Mouse (Mus musculus): ENCODE data around the gene Armh1. TPM values are rescaled to one million over a fixed set of nuclear protein-coding genes. Genes with fewer than 3 reads are reported as not detected.
"Not testable (repeated sequence)": the region's sequence is repeated elsewhere in the genome, so short reads cannot be mapped to it uniquely, and the experiment has no call there.

Armh1 gene
- polyA plus RNA-seq, 1 experiment from 2014 or later: 1.5 TPM

GRCm38 (mm10) chr4:117262101-117262913 lies 10.4 kb upstream of the Armh1 start:
- 0 out of 2 replicates have a peak, but pooled peaks cover 2% of the 10 kb centered on the region for H3K27me3 ChIP-seq
- H3K4me3 ChIP-seq: no peak overlapping the region
- WGBS: 68% methylated on average over 13 of the region's 13 CpGs
- H3K9ac ChIP-seq: no peak overlapping the region
- H3K9me3 ChIP-seq: no peaks in the 10 kb centered on the region
- no peak overlapping the region for H3K27ac ChIP-seq (replicated peaks)
- ATAC-seq (ENCODE audit: low FRiP score, low read depth): no peak
- H3K4me1 ChIP-seq (replicated peaks): no peaks in the 10 kb centered on the region; the same call in 1 of the 2 replicates
- H3K4me2 ChIP-seq: no peak overlapping the region
- no peaks in the 10 kb centered on the region for H3K36me3 ChIP-seq

- Histone ChIP-seq H3K27me3 (no peaks in the 10 kb centered on the region), H3K4me3 (no peak overlapping the region), H3K9me3 (no peaks in the 10 kb centered on the region), H3K9ac (no peak overlapping the region), H3K4me2 (no peak overlapping the region), H3K36me3 (no peaks in the 10 kb centered on the region), H3K27ac (replicated peaks) (no peak overlapping the region), H3K4me1 (replicated peaks) (no peaks in the 10 kb centered on the region; the same call in 1 of the 2 replicates)
- WGBS: 80% methylated on average over 2 of the region's 2 CpGs
- ATAC-seq (ENCODE audit: low FRiP score, low read depth): no peak
Measured at GRCm38 (mm10) chr4:117261222-117261621, 9.3 kb upstream of the Armh1 start.

DNA sequence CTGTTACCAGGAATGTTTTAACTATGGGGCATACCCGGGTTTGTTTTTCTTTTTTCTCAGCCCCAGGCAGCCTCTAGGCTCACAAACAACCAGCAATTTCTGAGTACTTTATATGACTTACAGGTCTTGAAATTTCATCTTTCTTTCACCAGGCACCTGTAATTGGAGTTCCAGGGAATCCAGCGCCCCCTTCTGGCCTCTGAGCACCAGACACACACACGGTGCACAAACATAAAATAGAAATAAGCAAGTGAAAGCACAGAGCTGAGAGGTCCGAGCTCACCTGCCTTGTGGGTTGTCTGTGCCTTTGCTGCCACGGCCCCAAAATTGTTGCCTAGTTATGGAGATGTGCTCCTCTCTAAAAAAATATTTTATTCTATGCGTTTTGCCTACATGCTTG lies 8.0 kb upstream of the Armh1 start:
- H3K4me3 ChIP-seq; H3K27ac ChIP-seq (replicated peaks); H3K4me1 ChIP-seq (replicated peaks); ATAC-seq (ENCODE audit: low FRiP score, low read depth); H3K27me3 ChIP-seq; H3K9ac ChIP-seq; H3K36me3 ChIP-seq; H3K4me2 ChIP-seq; H3K9me3 ChIP-seq: not testable (repeated sequence)
- 75% methylated on average over 6 of the region's 6 CpGs for WGBS

- ATAC-seq (ENCODE audit: low FRiP score, low read depth): no peak
- 46% methylated on average over 6 of the region's 6 CpGs for WGBS
- no peak overlapping the region for H3K4me2 ChIP-seq
Measured at GRCm38 (mm10) chr4:117254672-117255071, 2.7 kb upstream of the Armh1 start.

GRCm38 (mm10) chr4:117254017-117254627 lies 2.2 kb upstream of the Armh1 start:
- H3K36me3 ChIP-seq: no peaks in the 10 kb centered on the region
- H3K4me3 ChIP-seq: no peak overlapping the region
- H3K27ac ChIP-seq (replicated peaks): no peak overlapping the region
- H3K9ac ChIP-seq: no peak overlapping the region
- H3K9me3 ChIP-seq: no peaks in the 10 kb centered on the region
- ATAC-seq (ENCODE audit: low FRiP score, low read depth): no peak
- peaks cover 16% of the 10 kb centered on the region for H3K4me1 ChIP-seq (replicated peaks)
- WGBS: 76% methylated on average over 5 of the region's 5 CpGs
- H3K27me3 ChIP-seq: no peaks in the 10 kb centered on the region
- no peak overlapping the region for H3K4me2 ChIP-seq

More at GRCm38 (mm10) chr4:117254672-117255071, 2.7 kb upstream of the Armh1 start:
- H3K9ac ChIP-seq: no peak overlapping the region
- H3K4me3 ChIP-seq: no peak overlapping the region
- no peaks in the 10 kb centered on the region for H3K36me3 ChIP-seq
- peaks cover 16% of the 10 kb centered on the region for H3K4me1 ChIP-seq (replicated peaks)
- H3K27ac ChIP-seq (replicated peaks): no peak overlapping the region
- no peaks in the 10 kb centered on the region for H3K27me3 ChIP-seq
- no peaks in the 10 kb centered on the region for H3K9me3 ChIP-seq

- H3K27me3 ChIP-seq: no peaks in the 10 kb centered on the region
- H3K4me2 ChIP-seq: no peak overlapping the region
- 63% methylated on average over 12 of the region's 12 CpGs for WGBS
- no peak for ATAC-seq (ENCODE audit: low FRiP score, low read depth)
- no peaks in the 10 kb centered on the region for H3K36me3 ChIP-seq
- no peak overlapping the region for H3K9ac ChIP-seq
- H3K4me3 ChIP-seq: no peak overlapping the region
- H3K27ac ChIP-seq (replicated peaks): no peak overlapping the region
- H3K4me1 ChIP-seq (replicated peaks): peaks cover 16% of the 10 kb centered on the region
- H3K9me3 ChIP-seq: no peaks in the 10 kb centered on the region
Measured at GRCm38 (mm10) chr4:117253218-117254016, 1.5 kb upstream of the Armh1 start.

DNA sequence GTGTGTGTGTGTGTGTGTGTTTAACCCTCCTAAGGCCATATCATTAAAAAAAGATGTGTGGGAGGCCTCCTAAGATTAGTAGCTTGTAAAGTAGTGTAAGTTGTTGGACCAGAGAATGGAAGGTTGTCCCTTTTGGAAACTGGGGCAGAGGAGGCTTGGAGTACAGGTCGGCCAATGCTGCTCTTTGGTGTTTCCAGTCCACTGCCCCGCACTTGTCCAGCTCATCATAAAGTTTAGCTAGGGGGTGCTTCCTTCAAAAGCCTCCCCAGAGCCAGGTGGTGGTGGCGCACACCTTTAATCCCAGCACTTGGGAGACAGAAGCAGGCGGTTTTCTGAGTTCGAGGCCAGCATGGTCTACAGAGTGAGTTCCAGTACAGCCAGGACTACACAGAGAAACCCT lies 830 bp upstream of the Armh1 start:
- H3K27me3 ChIP-seq: no peaks in the 10 kb centered on the region
- H3K4me3 ChIP-seq: peak overlapping the region; percentile 65
- H3K27ac ChIP-seq (replicated peaks): 0 out of 2 replicates have a peak overlapping the region, but pooled peaks have one; percentile 83
- H3K4me1 ChIP-seq (replicated peaks): peaks cover 16% of the 10 kb centered on the region
- no peaks in the 10 kb centered on the region for H3K36me3 ChIP-seq
- ATAC-seq (ENCODE audit: low FRiP score, low read depth): no peak
- no peak overlapping the region for H3K9ac ChIP-seq
- WGBS: 92% methylated on average over 5 of the region's 5 CpGs
- peak overlapping the region; percentile 73 for H3K4me2 ChIP-seq
- H3K9me3 ChIP-seq: no peaks in the 10 kb centered on the region

DNA sequence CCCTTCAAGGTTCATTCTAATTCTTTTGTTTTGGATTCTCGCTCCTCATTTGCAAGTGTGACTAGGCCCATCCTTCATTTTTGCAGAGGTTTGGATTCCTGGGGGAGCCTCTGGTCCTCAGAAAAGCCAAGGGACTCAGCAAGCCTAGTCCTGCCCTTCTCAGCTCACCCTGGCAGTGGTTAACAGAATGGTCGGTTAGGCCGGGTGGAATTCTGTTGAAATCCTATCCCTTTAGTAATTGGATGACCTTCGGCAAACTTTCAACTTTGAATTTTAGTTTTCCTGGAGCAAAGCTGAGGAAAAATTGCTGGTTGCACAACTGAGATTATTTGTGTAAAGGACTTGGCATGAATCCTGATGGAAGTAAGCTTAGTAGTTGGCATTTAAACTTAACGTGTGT lies 426 bp upstream of the Armh1 start:
- Histone ChIP-seq H3K4me2 (peak overlapping the region; percentile 73), H3K27me3 (no peaks in the 10 kb centered on the region), H3K9me3 (no peaks in the 10 kb centered on the region), H3K27ac (replicated peaks) (peak overlapping the region; percentile 83), H3K9ac (peak overlapping the region; percentile 62), H3K4me1 (replicated peaks) (peaks cover 16% of the 10 kb centered on the region), H3K36me3 (no peaks in the 10 kb centered on the region), H3K4me3 (peak overlapping the region; percentile 65)
- ATAC-seq (ENCODE audit: low FRiP score, low read depth): no peak; the same call in 1 of the 2 replicates
- WGBS: 28% methylated on average over 5 of the region's 5 CpGs

GRCm38 (mm10) chr4:117250982-117251381 lies 943 bp downstream of the Armh1 start:
- Histone ChIP-seq H3K36me3 (no peaks in the 10 kb centered on the region), H3K9me3 (no peaks in the 10 kb centered on the region), H3K27me3 (no peaks in the 10 kb centered on the region), H3K4me3 (peak overlapping the region; percentile 65), H3K4me2 (peak overlapping the region; percentile 73), H3K27ac (replicated peaks) (no peak overlapping the region), H3K9ac (no peak overlapping the region), H3K4me1 (replicated peaks) (peaks cover 16% of the 10 kb centered on the region)
- WGBS: 83% methylated on average over 1 of the region's 1 CpGs
- no peak for ATAC-seq (ENCODE audit: low FRiP score, low read depth)

GRCm38 (mm10) chr4:117240867-117241266 lies 11.1 kb downstream of the Armh1 start:
- no peaks in the 10 kb centered on the region for H3K36me3 ChIP-seq
- no peak for ATAC-seq (ENCODE audit: low FRiP score, low read depth)
- H3K9ac ChIP-seq: no peak overlapping the region
- no peak overlapping the region for H3K4me2 ChIP-seq
- H3K27ac ChIP-seq (replicated peaks): no peak overlapping the region
- no peak overlapping the region for H3K4me3 ChIP-seq
- no peaks in the 10 kb centered on the region for H3K27me3 ChIP-seq
- no peaks in the 10 kb centered on the region for H3K9me3 ChIP-seq
- no peaks in the 10 kb centered on the region for H3K4me1 ChIP-seq (replicated peaks)
- 69% methylated on average over 6 of the region's 6 CpGs for WGBS

DNA sequence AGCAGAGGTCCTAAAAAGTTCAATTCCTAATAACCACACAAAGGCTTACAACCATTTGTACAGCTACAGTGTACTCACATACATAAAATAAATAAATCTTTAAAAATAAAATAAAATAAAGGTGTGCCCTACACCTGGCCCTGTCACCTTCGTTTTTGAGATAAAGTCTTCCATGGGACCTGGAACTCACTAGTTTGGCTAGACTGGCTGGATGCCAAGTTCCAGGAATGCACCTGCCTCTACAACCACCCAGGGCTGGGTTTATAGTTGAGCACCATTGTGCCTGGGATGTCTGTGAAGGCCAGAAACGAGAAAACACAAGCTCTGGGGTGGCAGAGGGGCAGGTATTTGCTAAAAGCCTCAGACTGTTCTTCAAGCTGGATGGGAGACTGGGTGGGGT lies 12.8 kb downstream of the Armh1 start:
- Histone ChIP-seq H3K4me3 (no peak overlapping the region), H3K27me3 (no peaks in the 10 kb centered on the region), H3K36me3 (no peaks in the 10 kb centered on the region), H3K4me2 (no peak overlapping the region), H3K4me1 (replicated peaks) (no peaks in the 10 kb centered on the region), H3K27ac (replicated peaks) (no peak overlapping the region), H3K9ac (no peak overlapping the region), H3K9me3 (no peaks in the 10 kb centered on the region)
- 48% methylated on average over 2 of the region's 2 CpGs for WGBS
- no peak for ATAC-seq (ENCODE audit: low FRiP score, low read depth)

DNA sequence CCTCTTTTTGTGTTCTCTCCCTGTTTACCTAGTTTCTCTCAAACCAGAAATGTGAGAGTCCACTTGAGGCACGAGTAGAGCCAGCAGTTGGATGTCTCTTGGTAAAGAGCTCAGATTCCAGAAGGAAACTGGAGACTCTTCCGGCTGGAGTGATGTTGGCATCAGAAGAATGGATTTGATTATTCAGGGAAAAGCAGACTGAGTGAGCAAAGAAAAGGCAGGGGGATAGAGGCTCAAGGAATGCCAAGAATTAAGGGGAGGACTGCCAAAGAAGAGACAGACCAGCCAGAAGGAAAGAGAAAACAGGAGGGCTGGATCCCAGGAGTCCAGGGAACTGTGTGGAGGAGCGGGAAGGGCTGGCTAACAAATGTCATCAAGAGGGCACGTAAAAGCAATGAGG lies 16.1 kb downstream of the Armh1 start:
- H3K4me2 ChIP-seq: no peak overlapping the region
- WGBS: 61% methylated on average over 4 of the region's 4 CpGs
- no peaks in the 10 kb centered on the region for H3K27me3 ChIP-seq
- no peak overlapping the region for H3K27ac ChIP-seq (replicated peaks)
- H3K4me1 ChIP-seq (replicated peaks): no peaks in the 10 kb centered on the region
- H3K36me3 ChIP-seq: no peaks in the 10 kb centered on the region
- no peak overlapping the region for H3K4me3 ChIP-seq
- H3K9ac ChIP-seq: no peak overlapping the region
- H3K9me3 ChIP-seq: no peaks in the 10 kb centered on the region
- ATAC-seq (ENCODE audit: low FRiP score, low read depth): no peak
